Mouse (Mus musculus): ENCODE measurements at regions not wholly inside any gene's neighbourhood (a gene's known extent, or its start where the extent isn't known, plus 50 kb on each side); places are given as distances from the start of the nearest gene placed in this dataset.
A peak's percentile ranks its signal among the peaks of the same experiment; 100 is the strongest.
"Not testable (repeated sequence)": the region's sequence is repeated elsewhere in the genome, so short reads cannot be mapped to it uniquely, and the experiment has no call there.

- no peak for DNase-seq
Measured at GRCm38 (mm10) chr17:59179018-59179417, 165.8 kb upstream of the Nudt12 start.

GRCm38 (mm10) chr17:59156345-59156744 lies 143.2 kb upstream of the Nudt12 start:
- DNase-seq = peak in 1 of 2 experiments; percentile 4

GRCm38 (mm10) chr17:59143760-59144157 lies 130.6 kb upstream of the Nudt12 start:
- no peak for DNase-seq

GRCm38 (mm10) chr17:59142995-59143759 lies 130.0 kb upstream of the Nudt12 start:
- DNase-seq = no peak

- DNase-seq = no peak
Measured at GRCm38 (mm10) chr17:59138791-59139190, 125.6 kb upstream of the Nudt12 start.

GRCm38 (mm10) chr17:59099376-59099775 lies 86.2 kb upstream of the Nudt12 start:
- peak; percentile 71 to 79 for DNase-seq

- not testable (repeated sequence) for DNase-seq
Measured at GRCm38 (mm10) chr17:59076846-59077245, 63.7 kb upstream of the Nudt12 start.

- not testable (repeated sequence) for DNase-seq
Measured at GRCm38 (mm10) chr17:59076361-59076760, 63.2 kb upstream of the Nudt12 start.
